Comparison of ENCODE assay signal across 8 mouse cellular contexts in genomic region chr12:3792248-3792647, GRCm38 (mm10). TPM values are rescaled to one million over a fixed set of nuclear protein-coding genes. Genes with fewer than 3 reads are reported as not detected.
DNase-seq lines count a peak whose midpoint lies in the region; ATAC-seq and TF ChIP-seq lines count a peak whose summit lies in the region.

No protein-coding gene starts in this region.

- H3K27ac ChIP-seq in heart, postnatal 0 days (ENCODE audit: low read depth), result no peak overlapping the region
- H3K27ac ChIP-seq in bone marrow macrophage, adult 2 months (ENCODE audit: insufficient read depth, low read depth, low read length), result no peak overlapping the region
- peak overlapping the region; percentile 49 for H3K27ac ChIP-seq in hindbrain, embryonic 13.5 days
- H3K27ac ChIP-seq in midbrain, embryonic 14.5 days (replicated peaks; ENCODE audit: low read depth, low read length), result no peak overlapping the region

- peak overlapping the region; percentile 46 for H3K4me3 ChIP-seq in heart, postnatal 0 days (ENCODE audit: low read depth, low read length)
- H3K4me3 ChIP-seq in bone marrow macrophage, adult 2 months (ENCODE audit: insufficient read depth, low read length), result peak overlapping the region; percentile 53; the same call in 1 of the 2 replicates
- H3K4me3 ChIP-seq in hindbrain, embryonic 13.5 days, result peak overlapping the region; percentile 29
- peak overlapping the region; percentile 27 for H3K4me3 ChIP-seq in midbrain, embryonic 14.5 days (replicated peaks; ENCODE audit: low read depth, low read length)

- intact Hi-C loops in heart, postnatal 14 days (cut with DNase I), result loop anchor here (2.0 to 10.0 kb wide), 3 partner anchors 33 to 217 kb away; partner anchors contain the start of gene Dtnb

- DNase-seq in heart, postnatal 0 days (ENCODE audit: low spot score), result no peak
- DNase-seq in heart, postnatal 14 days, result no peak
- no peak for DNase-seq in midbrain, embryonic 14.5 days
- no peak for DNase-seq in urinary bladder, postnatal 25 days (ENCODE audit: low spot score)
- DNase-seq in spleen, adult 12 weeks (ENCODE audit: low spot score), result no peak
- no peak for DNase-seq in adrenal gland, postnatal 36 days

- ATAC-seq in heart, postnatal 0 days (ENCODE audit: insufficient read depth, low read depth), result no peak
- ATAC-seq in hindbrain, embryonic 13.5 days (ENCODE audit: low FRiP score), result peak; percentile 41
- ATAC-seq in midbrain, embryonic 14.5 days (ENCODE audit: low FRiP score, low TSS enrichment), result peak; percentile 39; the same call in 1 of the 2 replicates

- H3K4me2 ChIP-seq in heart, postnatal 0 days (ENCODE audit: low read depth, low read length), result peak overlapping the region; percentile 69
- H3K4me2 ChIP-seq in hindbrain, embryonic 13.5 days, result peak overlapping the region; percentile 51
- peak overlapping the region; percentile 60 for H3K4me2 ChIP-seq in midbrain, embryonic 14.5 days (ENCODE audit: low read length)

- no peak for TF ChIP-seq EP300 in heart, postnatal 0 days (IDR thresholded peaks at IDR 0.05; ENCODE audit: low read depth)

- peaks cover 7% of the 10 kb centered on the region; the same call in 1 of the 2 replicates for H3K4me1 ChIP-seq in heart, postnatal 0 days (ENCODE audit: control insufficient read depth, insufficient read depth)
- H3K4me1 ChIP-seq in bone marrow macrophage, adult 2 months (ENCODE audit: control insufficient read depth, insufficient read depth, low read length), result peaks cover 17% of the 10 kb centered on the region
- H3K4me1 ChIP-seq in hindbrain, embryonic 13.5 days (replicated peaks), result peaks cover 11% of the 10 kb centered on the region
- H3K4me1 ChIP-seq in midbrain, embryonic 14.5 days (ENCODE audit: control insufficient read depth, insufficient read depth, low read length), result peaks cover 14% of the 10 kb centered on the region

- H3K9me3 ChIP-seq in heart, postnatal 0 days (replicated peaks; ENCODE audit: control insufficient read depth, low read length), result no peaks in the 10 kb centered on the region
- no peaks in the 10 kb centered on the region for H3K9me3 ChIP-seq in hindbrain, embryonic 13.5 days
- H3K9me3 ChIP-seq in midbrain, embryonic 14.5 days (ENCODE audit: control insufficient read depth, low read length), result no peaks in the 10 kb centered on the region

- WGBS in heart, postnatal 0 days, result 22% methylated on average over 8 of the region's 8 CpGs
- 16% methylated on average over 8 of the region's 8 CpGs for WGBS in hindbrain, embryonic 13.5 days
- 19% methylated on average over 8 of the region's 8 CpGs for WGBS in midbrain, embryonic 14.5 days

- H3K9ac ChIP-seq in heart, postnatal 0 days (replicated peaks; ENCODE audit: low read depth, low read length), result no peak overlapping the region; the same call in 1 of the 2 replicates
- H3K9ac ChIP-seq in hindbrain, embryonic 13.5 days, result peak overlapping the region; percentile 58; the same call in 1 of the 2 replicates
- no peak overlapping the region; the same call in 1 of the 2 replicates for H3K9ac ChIP-seq in midbrain, embryonic 14.5 days (replicated peaks; ENCODE audit: low read length)

- no peak for TF ChIP-seq POLR2A in bone marrow macrophage, adult 2 months (IDR thresholded peaks at IDR 0.05; ENCODE audit: borderline replicate concordance, low read depth, low read length)

- no peaks in the 10 kb centered on the region for H3K27me3 ChIP-seq in heart, postnatal 0 days (ENCODE audit: control insufficient read depth, insufficient read depth, low read length)
- peaks cover 5% of the 10 kb centered on the region; the same call in 1 of the 2 replicates for H3K27me3 ChIP-seq in hindbrain, embryonic 13.5 days
- H3K27me3 ChIP-seq in midbrain, embryonic 14.5 days (ENCODE audit: control insufficient read depth, insufficient read depth, low read length), result no peaks in the 10 kb centered on the region

- H3K36me3 ChIP-seq in heart, postnatal 0 days (replicated peaks; ENCODE audit: control insufficient read depth, insufficient read depth, low read length), result no peaks in the 10 kb centered on the region
- H3K36me3 ChIP-seq in hindbrain, embryonic 13.5 days, result no peaks in the 10 kb centered on the region
- H3K36me3 ChIP-seq in midbrain, embryonic 14.5 days (ENCODE audit: control insufficient read depth, insufficient read depth, low read length), result no peaks in the 10 kb centered on the region

- no peak for TF ChIP-seq CTCF in heart, postnatal 0 days (IDR thresholded peaks at IDR 0.05; ENCODE audit: low read depth)
- TF ChIP-seq CTCF in bone marrow macrophage, adult 2 months (IDR thresholded peaks at IDR 0.05; ENCODE audit: low read depth, low read length), result no peak

RNA-seq across cellular contexts. Expression of gene Dnmt3a, which starts 13.6 kb away (rescaled TPM):
- 31.7 and 32.8 TPM in 2 replicates for total RNA-seq in heart, postnatal 0 days (2014; rRNA removed; ENCODE audit: low replicate concordance)
- polyA plus RNA-seq in heart, postnatal 0 days (2015; fragmentation: Nextera tagmentation; extraction: Ambion mirVana), result 71.5 and 76.0 TPM in 2 replicates
- total RNA-seq in heart, postnatal 14 days (2021), result 100 to 1,000 TPM; 118 to 122 TPM
- polyA plus RNA-seq in bone marrow macrophage, adult 2 months (2012; ENCODE audit: insufficient read depth, insufficient read length, missing spikeins), result 36.9 and 53.8 TPM in 2 replicates
- 126 and 132 TPM in 2 replicates for polyA plus RNA-seq in hindbrain, embryonic 13.5 days (2015; fragmentation: Nextera tagmentation; extraction: Ambion mirVana)
- 53.9 and 65.3 TPM in 2 replicates for polyA plus RNA-seq in midbrain, embryonic 14.5 days (2014; fragmentation: Nextera tagmentation; extraction: Ambion mirVana)
- total RNA-seq in adrenal gland, postnatal 36 days (2021), result 10 to 100 TPM; 51.6 to 52.4 TPM
